Mouse (Mus musculus) E14TG2a.4 (cell line): ENCODE results near the gene Haus8.

Experiments used
- CTCF ChIP-seq: conservative IDR thresholded peaks from 2 replicates; pipeline ENCODE4 v1.5.1; 2014; ENCODE audit warnings: low read length
- NANOG ChIP-seq: IDR thresholded peaks from 2 replicates; pipeline ENCODE4 v1.6.1; 2014; ENCODE audit warnings: borderline replicate concordance, low read length, mixed read lengths

DNA sequence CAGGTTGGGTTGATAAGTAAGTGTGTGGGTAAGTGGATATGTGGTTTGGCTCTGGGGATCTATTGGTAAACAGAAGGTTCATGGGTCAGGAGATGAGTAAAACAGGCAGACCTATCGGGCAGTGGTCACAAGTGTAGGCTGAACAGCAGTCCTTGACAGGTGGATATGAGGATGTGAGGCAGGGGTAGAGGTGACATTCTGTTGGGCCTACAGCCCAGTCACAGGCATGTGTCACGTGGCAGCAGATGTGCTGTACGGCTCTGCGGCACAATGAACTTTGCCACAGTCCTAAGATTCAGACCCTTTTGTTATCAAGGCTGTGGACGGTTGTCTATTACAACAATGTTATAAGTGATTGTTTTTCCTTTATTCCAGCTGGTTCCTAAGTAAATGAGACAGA lies 43.2 kb upstream of the Haus8 start:
- TF ChIP-seq CTCF, result no peak
- no peak for TF ChIP-seq NANOG
